In the genomic region with DNA sequence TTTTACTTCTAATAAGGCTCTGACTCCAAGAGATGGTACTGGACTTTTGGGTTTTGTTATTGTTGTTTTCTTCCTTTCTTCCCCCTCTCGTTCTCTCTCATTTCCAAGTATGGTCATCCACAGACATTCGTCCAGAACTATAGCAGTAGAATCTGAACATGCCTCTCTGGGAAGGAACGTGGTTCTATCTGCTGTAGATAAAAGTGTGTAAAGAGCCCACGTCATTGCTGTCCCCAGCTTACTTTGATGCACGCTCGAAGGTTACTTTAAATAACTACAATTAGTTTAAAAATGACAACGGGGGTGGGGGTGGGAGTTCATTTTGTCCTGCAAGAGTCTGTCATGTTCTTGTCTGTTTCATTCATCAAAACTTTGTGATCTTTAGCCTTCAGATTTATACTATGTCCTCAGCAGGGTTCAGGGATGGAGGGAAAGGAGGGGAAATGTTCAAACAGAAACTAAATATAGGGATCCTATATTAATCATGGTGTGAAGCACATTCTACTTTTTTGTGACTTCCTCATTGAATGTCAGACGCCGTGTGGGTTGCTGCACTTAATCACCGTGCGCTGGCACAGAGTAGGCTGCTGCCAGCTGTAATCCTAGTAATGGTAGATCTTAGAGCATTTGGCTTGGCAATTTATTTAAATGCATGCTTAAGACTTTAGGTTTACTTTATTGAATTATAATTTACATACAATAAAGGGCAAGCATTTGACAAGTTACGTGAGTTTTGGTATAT, we compare ENCODE assay signal across 15 mouse cellular contexts.
DNase-seq lines count a peak whose midpoint lies in the region; ATAC-seq lines count a peak whose summit lies in the region.
"Had no signal": no experiment of that assay in that cellular context is flagged by ENCODE, and none has a peak within 500 bp of the region (broad histone marks: within the 10 kb centered on the region; RNA-seq: fewer than 3 reads in every experiment).

No protein-coding gene starts in this region.

- H3K9ac ChIP-seq in heart, embryonic 12.5 days: no peak overlapping the region
- H3K9ac ChIP-seq: embryonic facial prominence, embryonic 13.5 days; forebrain, embryonic 12.5 days; kidney, embryonic 15.5 days; limb, embryonic 13.5 days had no signal

- DNase-seq in heart, postnatal 36 days: no peak
- DNase-seq in right cerebral cortex, adult 18-20 months: peak; percentile 70
- no peak for DNase-seq in right cerebral cortex, postnatal 14 days
- DNase-seq in layer of hippocampus, adult 8-10 months (ENCODE audit: low spot score in 2 of 2): peak; percentile 33 to 42
- DNase-seq in right cerebral cortex, postnatal 36 days (ENCODE audit: low spot score in 2 of 2): peak; percentile 36 to 39
- no peak for DNase-seq in cerebellum, adult 8-10 months
- DNase-seq: adrenal gland, adult 8-10 months; cerebellum, postnatal 25 days; lung, adult 18-20 months had no signal

- peaks cover 15% of the 10 kb centered on the region for H3K4me1 ChIP-seq in heart, embryonic 12.5 days (replicated peaks)
- H3K4me1 ChIP-seq: kidney, embryonic 15.5 days had no signal

- no peaks in the 10 kb centered on the region for H3K36me3 ChIP-seq in heart, embryonic 12.5 days
- H3K36me3 ChIP-seq: embryonic facial prominence, embryonic 13.5 days; forebrain, embryonic 12.5 days; kidney, embryonic 15.5 days; limb, embryonic 13.5 days had no signal

- no peaks in the 10 kb centered on the region for H3K9me3 ChIP-seq in heart, embryonic 12.5 days (replicated peaks)
- H3K9me3 ChIP-seq: embryonic facial prominence, embryonic 13.5 days; forebrain, embryonic 12.5 days; kidney, embryonic 15.5 days; limb, embryonic 13.5 days had no signal

- H3K27ac ChIP-seq in heart, embryonic 12.5 days (ENCODE audit: poor library complexity, severe bottlenecking): no peak overlapping the region
- H3K27ac ChIP-seq: embryonic facial prominence, embryonic 13.5 days; forebrain, embryonic 12.5 days; kidney, embryonic 15.5 days; limb, embryonic 13.5 days had no signal

- intact Hi-C loops in heart, postnatal 36 days (cut with DNase I): no loop called here

- no peak overlapping the region for H3K4me3 ChIP-seq in heart, embryonic 12.5 days
- H3K4me3 ChIP-seq: embryonic facial prominence, embryonic 13.5 days; forebrain, embryonic 12.5 days; kidney, embryonic 15.5 days; limb, embryonic 13.5 days had no signal

- H3K27me3 ChIP-seq in heart, embryonic 12.5 days (replicated peaks): no peaks in the 10 kb centered on the region
- H3K27me3 ChIP-seq: embryonic facial prominence, embryonic 13.5 days; forebrain, embryonic 12.5 days; kidney, embryonic 15.5 days; limb, embryonic 13.5 days; Patski had no signal

- 36% methylated on average over 12 of the region's 12 CpGs for WGBS in heart, embryonic 12.5 days

- H3K4me2 ChIP-seq in heart, embryonic 12.5 days: peak overlapping the region; percentile 45
- H3K4me2 ChIP-seq: embryonic facial prominence, embryonic 13.5 days; forebrain, embryonic 12.5 days; kidney, embryonic 15.5 days; limb, embryonic 13.5 days had no signal

- ATAC-seq in heart, embryonic 12.5 days (ENCODE audit: insufficient number of reproducible peaks, low FRiP score): no peak
- ATAC-seq: Patski had no signal

Comparison
In these comparisons a context has a peak if more than half of its experiments do, and no peak if none do; other contexts are left out.
1. DNase-seq: peak in right cerebral cortex, adult 18-20 months (single experiment), layer of hippocampus, adult 8-10 months (2 of 2) and right cerebral cortex, postnatal 36 days (2 of 2); none in heart, postnatal 36 days (0 of 2), right cerebral cortex, postnatal 14 days (single experiment) and cerebellum, adult 8-10 months (single experiment).